Mouse (Mus musculus) hindbrain, embryonic 11.5 days (tissue): ENCODE data around the gene Fam120b. TPM values are rescaled to one million over a fixed set of nuclear protein-coding genes. Genes with fewer than 3 reads are reported as not detected.

Source experiments
- ATAC-seq: fragments of 200-750 bp; cut with Nextera tagmentation; 2 replicates; pipeline ENCODE4 v1.8.0; 2017; ENCODE audit warnings: mild to moderate bottlenecking, moderate TSS enrichment, moderate library complexity; ENCODE audit not compliant: low FRiP score
- DNase-seq: peaks from one replicate; pipeline ENCODE4 v3.0.0-alpha.2; 2015; ENCODE audit warnings: low spot score
- H3K27ac ChIP-seq: fragments of 300-500 bp; sonication (generic); 2 replicates; pipeline ENCODE4 v1.5.1; 2014; ENCODE audit warnings: mild to moderate bottlenecking, low read depth, low read length
- H3K27me3 ChIP-seq: fragments of 300-500 bp; sonication (generic); 2 replicates; pipeline ENCODE4 v1.6.1; 2014; ENCODE audit warnings: mild to moderate bottlenecking, low read length, moderate library complexity, mixed read lengths; ENCODE audit not compliant: control insufficient read depth, insufficient read depth
- H3K36me3 ChIP-seq: fragments of 300-500 bp; sonication (generic); 2 replicates; pipeline ENCODE4 v1.6.1; 2014; ENCODE audit warnings: mild to moderate bottlenecking, low read length, moderate library complexity, mixed read lengths; ENCODE audit not compliant: control insufficient read depth, insufficient read depth
- H3K4me1 ChIP-seq: fragments of 300-500 bp; sonication (generic); replicated peaks from 2 replicates; pipeline ENCODE4 v1.6.1; 2014; ENCODE audit warnings: low read length, mixed read lengths; ENCODE audit not compliant: control insufficient read depth, insufficient read depth
- H3K4me2 ChIP-seq: fragments of 300-500 bp; sonication (generic); replicated peaks from 2 replicates; pipeline ENCODE4 v1.6.1; 2014; ENCODE audit warnings: mild to moderate bottlenecking, low read depth, low read length
- H3K4me3 ChIP-seq: fragments of 300-500 bp; sonication (generic); 2 replicates; pipeline ENCODE4 v1.5.1; 2014; ENCODE audit warnings: low read depth, low read length
- H3K9ac ChIP-seq: fragments of 300-500 bp; sonication (generic); 2 replicates; pipeline ENCODE4 v1.6.1; 2014; ENCODE audit warnings: low read depth, low read length
- H3K9me3 ChIP-seq: fragments of 300-500 bp; sonication (generic); 2 replicates; pipeline ENCODE4 v1.6.1; 2016; ENCODE audit warnings: low read length; ENCODE audit not compliant: control insufficient read depth
- WGBS: fragments of 180-500 bp; shearing (Covaris S2); extraction: QIAGEN DNeasy Blood & Tissue Kit; methylation state at CpG from one replicate; pipeline ENCODE4 v1.1.7; 2014; 5-methylcytosine and 5-hydroxymethylcytosine counted together
- polyA plus RNA-seq: library from polyadenylated mRNA; unstranded; fragments of >200 nt; fragmentation: Nextera tagmentation; extraction: Ambion mirVana; gene quantifications from 2 replicates; pipeline ENCODE4 v1.2.1, GENCODE M21; 2014

Gene Fam120b
- polyA plus RNA-seq, 1 experiment from 2014 or later, result 34.7 TPM

GRCm38 (mm10) chr17:15376494-15377181 lies 19.4 kb upstream of the Fam120b start, which contains the start of gene Dll1:
TSS of gene Dll1 (minus strand) at chr17:15376872.
- ATAC-seq, result peak; percentile 32
- Histone ChIP-seq H3K27me3 (peaks cover 11% of the 10 kb centered on the region; the same call in 1 of the 2 replicates), H3K27ac (peak within 1 kb of the TSS; percentile 98), H3K9me3 (no peaks in the 10 kb centered on the region), H3K4me1 (peaks cover 39% of the 10 kb centered on the region), H3K4me3 (peak within 1 kb of the TSS; percentile 83), H3K36me3 (peaks cover 3% of the 10 kb centered on the region; the same call in 1 of the 2 replicates), H3K9ac (peak within 1 kb of the TSS; percentile 91), H3K4me2 (peak within 1 kb of the TSS; percentile 92)
- under 1% methylated on average over 36 of the region's 36 CpGs for WGBS
- DNase-seq, result peak; percentile 80

- 0% methylated on average over 1 of the region's 1 CpGs for WGBS
- Histone ChIP-seq H3K27ac (peak overlapping the region; percentile 98), H3K4me1 (peaks cover 32% of the 10 kb centered on the region), H3K9ac (0 out of 2 replicates have a peak overlapping the region, but pooled peaks have one; percentile 34), H3K4me3 (no peak overlapping the region), H3K27me3 (peaks cover 11% of the 10 kb centered on the region; the same call in 1 of the 2 replicates), H3K4me2 (peak overlapping the region; percentile 92; the same call in 1 of the 2 replicates), H3K9me3 (no peaks in the 10 kb centered on the region), H3K36me3 (peaks cover 3% of the 10 kb centered on the region; the same call in 1 of the 2 replicates)
- ATAC-seq (no peak), DNase-seq (peak; percentile 56)
Measured at GRCm38 (mm10) chr17:15377901-15378300, 18.1 kb upstream of the Fam120b start.

- Histone ChIP-seq H3K27me3 (peaks cover 8% of the 10 kb centered on the region; the same call in 1 of the 2 replicates), H3K9ac (no peak overlapping the region), H3K9me3 (no peaks in the 10 kb centered on the region), H3K4me1 (peaks cover 31% of the 10 kb centered on the region), H3K4me3 (no peak overlapping the region), H3K27ac (peak overlapping the region; percentile 98), H3K36me3 (peaks cover 2% of the 10 kb centered on the region; the same call in 1 of the 2 replicates), H3K4me2 (peak overlapping the region; percentile 12; the same call in 1 of the 2 replicates)
- DNase-seq (peak; percentile 74), ATAC-seq (peak; percentile 13; the same call in 1 of the 2 replicates)
- 4% methylated on average over 15 of the region's 15 CpGs for WGBS
Measured at GRCm38 (mm10) chr17:15378413-15379109, 17.4 kb upstream of the Fam120b start.

- 6% methylated on average over 17 of the region's 17 CpGs for WGBS
- Histone ChIP-seq H3K4me2 (peak overlapping the region; percentile 76), H3K9me3 (no peaks in the 10 kb centered on the region), H3K9ac (peak overlapping the region; percentile 13; the same call in 1 of the 2 replicates), H3K4me1 (peaks cover 27% of the 10 kb centered on the region), H3K36me3 (no peaks in the 10 kb centered on the region), H3K27ac (peak overlapping the region; percentile 89), H3K27me3 (peaks cover 8% of the 10 kb centered on the region; the same call in 1 of the 2 replicates), H3K4me3 (peak overlapping the region; percentile 40)
- DNase-seq (peak; percentile 28), ATAC-seq (no peak)
Measured at GRCm38 (mm10) chr17:15379741-15380526, 16.1 kb upstream of the Fam120b start.

GRCm38 (mm10) chr17:15380641-15381051 lies 15.4 kb upstream of the Fam120b start:
- Histone ChIP-seq H3K4me1 (peaks cover 27% of the 10 kb centered on the region), H3K27me3 (peaks cover 8% of the 10 kb centered on the region; the same call in 1 of the 2 replicates), H3K36me3 (no peaks in the 10 kb centered on the region), H3K9ac (peak overlapping the region; percentile 60), H3K27ac (peak overlapping the region; percentile 89), H3K9me3 (no peaks in the 10 kb centered on the region), H3K4me2 (peak overlapping the region; percentile 76), H3K4me3 (peak overlapping the region; percentile 40)
- peak; percentile 87 for DNase-seq
- WGBS, result 0% methylated on average over 22 of the region's 27 CpGs
- ATAC-seq, result peak; percentile 63

GRCm38 (mm10) chr17:15381092-15381860 lies 14.7 kb upstream of the Fam120b start:
- peaks cover 8% of the 10 kb centered on the region; the same call in 1 of the 2 replicates for H3K27me3 ChIP-seq
- peak; percentile 41 for ATAC-seq

GRCm38 (mm10) chr17:15381869-15382660 lies 13.9 kb upstream of the Fam120b start:
- 17% methylated on average over 7 of the region's 7 CpGs for WGBS
- Histone ChIP-seq H3K4me3 (no peak overlapping the region), H3K4me2 (peak overlapping the region; percentile 76), H3K9me3 (no peaks in the 10 kb centered on the region), H3K27ac (peak overlapping the region; percentile 89; the same call in 1 of the 2 replicates), H3K4me1 (peaks cover 27% of the 10 kb centered on the region), H3K36me3 (no peaks in the 10 kb centered on the region), H3K9ac (no peak overlapping the region), H3K27me3 (peaks cover 8% of the 10 kb centered on the region; the same call in 1 of the 2 replicates)
- DNase-seq (peak; percentile 48), ATAC-seq (no peak)

More at GRCm38 (mm10) chr17:15381092-15381860, 14.7 kb upstream of the Fam120b start:
- H3K4me2 ChIP-seq, result peak overlapping the region; percentile 76
- H3K27ac ChIP-seq, result peak overlapping the region; percentile 89
- H3K4me3 ChIP-seq, result peak overlapping the region; percentile 40
- WGBS, result 4% methylated on average over 22 of the region's 22 CpGs
- no peaks in the 10 kb centered on the region for H3K9me3 ChIP-seq
- peaks cover 27% of the 10 kb centered on the region for H3K4me1 ChIP-seq
- peak; percentile 74 for DNase-seq
- no peaks in the 10 kb centered on the region for H3K36me3 ChIP-seq
- H3K9ac ChIP-seq, result peak overlapping the region; percentile 60
